Mouse (Mus musculus): ENCODE measurements at regions not wholly inside any gene's neighbourhood (a gene's known extent, or its start where the extent isn't known, plus 50 kb on each side); places are given as distances from the start of the nearest gene placed in this dataset.

- no peak for TF ChIP-seq HCFC1 (IDR thresholded peaks at IDR 0.05; ENCODE audit: borderline replicate concordance, insufficient read depth, low read length)
- no peak for TF ChIP-seq ZNF384 (IDR thresholded peaks at IDR 0.05; ENCODE audit: low read depth, low read length)
- no peak for TF ChIP-seq MAFK (IDR thresholded peaks at IDR 0.05; ENCODE audit: insufficient read depth, low read depth, low read length)
Observed at GRCm38 (mm10) chr13:112204204-112204603, 84.0 kb upstream of the Ankrd55 start.

All from ES-E14 (cell line).